Mouse (Mus musculus): ENCODE measurements around the gene Plcd1.

DNA sequence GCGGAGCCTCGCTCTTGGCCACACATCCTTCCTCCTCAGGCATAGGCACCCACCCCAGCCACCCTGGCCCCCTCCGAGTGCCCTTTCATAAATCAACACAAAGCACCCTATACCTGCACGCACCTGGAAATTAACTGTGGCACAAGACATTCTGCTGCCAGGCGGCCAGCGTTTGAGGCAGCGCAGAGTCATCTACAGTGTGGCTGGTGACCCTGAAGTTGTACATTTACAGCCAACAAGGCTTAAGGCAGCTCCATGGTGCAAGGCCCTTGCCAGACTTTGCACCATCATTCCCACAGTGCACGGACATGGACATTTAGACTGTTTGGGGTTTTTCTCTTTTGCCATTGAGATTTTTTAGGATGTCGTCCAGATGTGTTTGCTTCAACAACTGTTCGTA is 32.6 kb downstream of the Plcd1 start:
- TF ChIP-seq CTCF (IDR thresholded peaks at IDR 0.05; ENCODE audit: control insufficient read depth, insufficient read depth, insufficient read length) = no peak
- no peak for TF ChIP-seq MAX (IDR thresholded peaks at IDR 0.05)
- TF ChIP-seq USF1 (IDR thresholded peaks at IDR 0.05; ENCODE audit: low read depth) = no peak
- TF ChIP-seq FOSL1 (IDR thresholded peaks at IDR 0.05; ENCODE audit: insufficient read depth, low read length, poor library complexity, severe bottlenecking) = no peak
- TF ChIP-seq MYOG (IDR thresholded peaks at IDR 0.05; ENCODE audit: control insufficient read depth, extremely low read depth, insufficient read length) = no peak
- TF ChIP-seq CEBPB (IDR thresholded peaks at IDR 0.05; ENCODE audit: low read depth) = no peak

All from C2C12 (cell line).